In genomic region chr19:6919431-6919830, GRCm38 (mm10) we compare ENCODE assay signal across 12 mouse cellular contexts. TPM values are rescaled to one million over a fixed set of nuclear protein-coding genes. Genes with fewer than 3 reads are reported as not detected.
A peak's percentile ranks its signal among the peaks of the same experiment; 100 is the strongest.
DNase-seq lines count a peak whose midpoint lies in the region; ATAC-seq and TF ChIP-seq lines count a peak whose summit lies in the region.
"Had no signal": no experiment of that assay in that cellular context is flagged by ENCODE, and none has a peak within 500 bp of the region (broad histone marks: within the 10 kb centered on the region; RNA-seq: fewer than 3 reads in every experiment).

No protein-coding gene starts in this region.

- H3K4me1 ChIP-seq in heart, embryonic 14.5 days (ENCODE audit: control insufficient read depth in 2 of 2, insufficient read depth in 2 of 2, low read length in 2 of 2), result peaks cover 13 to 32% of the 10 kb centered on the region in 2 experiments
- H3K4me1 ChIP-seq in cortical plate, adult 2 months (ENCODE audit: control insufficient read depth, insufficient read depth, low read length), result peaks cover 6% of the 10 kb centered on the region; the same call in 1 of the 2 replicates
- H3K4me1 ChIP-seq in intestine, embryonic 15.5 days (replicated peaks), result peaks cover 19% of the 10 kb centered on the region

- H3K27me3 ChIP-seq in heart, embryonic 14.5 days (ENCODE audit: control insufficient read depth, insufficient read depth, low read length), result no peaks in the 10 kb centered on the region
- H3K27me3 ChIP-seq in intestine, embryonic 15.5 days (replicated peaks), result peaks cover 9% of the 10 kb centered on the region; the same call in 1 of the 2 replicates

- no peak overlapping the region for H3K4me3 ChIP-seq in heart, embryonic 14.5 days (ENCODE audit: control insufficient read depth in 1 of 2, insufficient read depth in 1 of 2, low read depth in 1 of 2, low read length in 2 of 2)
- H3K4me3 ChIP-seq in cortical plate, adult 2 months (ENCODE audit: insufficient read depth, low read length), result peak overlapping the region; percentile 43; the same call in 1 of the 2 replicates
- no peak overlapping the region for H3K4me3 ChIP-seq in intestine, embryonic 15.5 days (replicated peaks)
- H3K4me3 ChIP-seq: limb, embryonic 15.5 days had no signal

- no peak overlapping the region; the same call in 1 of the 2 replicates for H3K9ac ChIP-seq in heart, embryonic 14.5 days (ENCODE audit: low read length)
- H3K9ac ChIP-seq in intestine, embryonic 15.5 days, result no peak overlapping the region
- H3K9ac ChIP-seq: limb, embryonic 15.5 days had no signal

- no peak for ATAC-seq in heart, embryonic 14.5 days (ENCODE audit: insufficient number of reproducible peaks, insufficient read depth, low FRiP score, low read depth)
- no peak for ATAC-seq in intestine, embryonic 15.5 days

- TF ChIP-seq CTCF in cortical plate, adult 2 months (IDR thresholded peaks at IDR 0.05; ENCODE audit: extremely low read depth, insufficient read depth, low read length), result no peak

- TF ChIP-seq POLR2A in cortical plate, adult 2 months (IDR thresholded peaks at IDR 0.05; ENCODE audit: extremely low read depth, insufficient read depth, low read length), result no peak

- DNase-seq in heart, postnatal 25 days (ENCODE audit: low spot score), result no peak
- DNase-seq in kidney, postnatal 10 days, result peak; percentile 12
- DNase-seq in kidney, postnatal 36 days, result no peak
- no peak for DNase-seq in adrenal gland, postnatal 10 days
- DNase-seq: adrenal gland, postnatal 25 days; layer of hippocampus, postnatal 36 days had no signal

- H3K4me2 ChIP-seq in heart, embryonic 14.5 days (ENCODE audit: low read length), result peak overlapping the region; percentile 85
- H3K4me2 ChIP-seq in intestine, embryonic 15.5 days (replicated peaks), result peak overlapping the region; percentile 73

- H3K27ac ChIP-seq in heart, embryonic 14.5 days (replicated peaks in 1 of 2; ENCODE audit: control insufficient read depth in 1 of 2, insufficient read depth in 1 of 2, low read depth in 2 of 2, low read length in 2 of 2), result 0 out of 4 replicates have a peak overlapping the region, but pooled peaks of 1 of the 2 experiments have one; percentile 96
- no peak overlapping the region for H3K27ac ChIP-seq in cortical plate, adult 2 months (ENCODE audit: insufficient read depth, low read length)
- peak overlapping the region; percentile 95 for H3K27ac ChIP-seq in intestine, embryonic 15.5 days
- H3K27ac ChIP-seq: limb, embryonic 15.5 days had no signal

- intact Hi-C loops in heart, postnatal 25 days (cut with DNase I), result no loop called here

- H3K9me3 ChIP-seq in heart, embryonic 14.5 days (ENCODE audit: control insufficient read depth, low read length), result no peaks in the 10 kb centered on the region
- H3K9me3 ChIP-seq in intestine, embryonic 15.5 days, result no peaks in the 10 kb centered on the region
- H3K9me3 ChIP-seq: limb, embryonic 15.5 days had no signal

- peaks cover 34% of the 10 kb centered on the region for H3K36me3 ChIP-seq in heart, embryonic 14.5 days (ENCODE audit: control insufficient read depth, insufficient read depth, low read length)
- no peaks in the 10 kb centered on the region for H3K36me3 ChIP-seq in intestine, embryonic 15.5 days

RNA-seq across cellular contexts. Expression of gene Esrra, which starts 2.2 kb away (rescaled TPM):
- 14.4 and 18.0 TPM in 2 replicates for polyA plus RNA-seq in heart, embryonic 14.5 days (2014; fragmentation: Nextera tagmentation; extraction: Ambion mirVana)
- 100 to 1,000 TPM; 146 to 156 TPM for total RNA-seq in heart, postnatal 25 days (2021)
- polyA plus RNA-seq in cortical plate, adult 2 months (2012; rRNA removed), result 59.2 and 62.9 TPM in 2 replicates
- 32.2 and 37.6 TPM in 2 replicates for polyA plus RNA-seq in intestine, embryonic 15.5 days (2015; fragmentation: Nextera tagmentation; extraction: Ambion mirVana)
- 10 to 100 TPM; 71.0 to 97.4 TPM for total RNA-seq in adrenal gland, postnatal 10 days (2021)

RNA-seq across cellular contexts. Expression of gene Catsperz, which starts 5.7 kb away (rescaled TPM):
- 1.4 and 1.7 TPM in 2 replicates for polyA plus RNA-seq in heart, embryonic 14.5 days (2014; fragmentation: Nextera tagmentation; extraction: Ambion mirVana)
- not detected for total RNA-seq in heart, postnatal 25 days (2021)
- polyA plus RNA-seq in cortical plate, adult 2 months (2012; rRNA removed), result 31.9 and 33.9 TPM in 2 replicates
- 1.1 and 1.6 TPM in 2 replicates for polyA plus RNA-seq in intestine, embryonic 15.5 days (2015; fragmentation: Nextera tagmentation; extraction: Ambion mirVana)
- 1 to 10 TPM; 1.2 to 1.7 TPM for total RNA-seq in adrenal gland, postnatal 10 days (2021)
- total RNA-seq: adrenal gland, postnatal 25 days; gastrocnemius, adult 8-10 months had no signal
- polyA plus RNA-seq: forebrain, embryonic 11.5 days had no signal

RNA-seq across cellular contexts. Expression of gene Prdx5, which starts 9.5 kb away (rescaled TPM):
- polyA plus RNA-seq in heart, embryonic 14.5 days (2014; fragmentation: Nextera tagmentation; extraction: Ambion mirVana), result 192 and 210 TPM in 2 replicates
- total RNA-seq in heart, postnatal 25 days (2021), result 100 to 1,000 TPM; 722 to 748 TPM
- polyA plus RNA-seq in cortical plate, adult 2 months (2012; rRNA removed), result 366 and 368 TPM in 2 replicates
- 184 and 205 TPM in 2 replicates for polyA plus RNA-seq in intestine, embryonic 15.5 days (2015; fragmentation: Nextera tagmentation; extraction: Ambion mirVana)
- total RNA-seq in adrenal gland, postnatal 10 days (2021), result 100 to 1,000 TPM; 417 to 451 TPM

RNA-seq across cellular contexts. Expression of gene Trmt112, which starts 9.9 kb away (rescaled TPM):
- 81.9 and 95.0 TPM in 2 replicates for polyA plus RNA-seq in heart, embryonic 14.5 days (2014; fragmentation: Nextera tagmentation; extraction: Ambion mirVana)
- total RNA-seq in heart, postnatal 25 days (2021), result 10 to 100 TPM; 29.2 to 32.6 TPM
- 95.8 and 96.5 TPM in 2 replicates for polyA plus RNA-seq in cortical plate, adult 2 months (2012; rRNA removed)
- 124 TPM in 2 replicates for polyA plus RNA-seq in intestine, embryonic 15.5 days (2015; fragmentation: Nextera tagmentation; extraction: Ambion mirVana)
- 10 to 100 TPM; 53.9 to 70.4 TPM for total RNA-seq in adrenal gland, postnatal 10 days (2021)

RNA-seq across cellular contexts. Expression of gene Kcnk4, which starts 14.9 kb away (rescaled TPM):
- 0.27 and 0.46 TPM in 2 replicates for polyA plus RNA-seq in heart, embryonic 14.5 days (2014; fragmentation: Nextera tagmentation; extraction: Ambion mirVana)
- total RNA-seq in heart, postnatal 25 days (2021), result under 1 TPM; 0.20 to 0.36 TPM
- polyA plus RNA-seq in cortical plate, adult 2 months (2012; rRNA removed), result 57.1 and 59.0 TPM in 2 replicates
- polyA plus RNA-seq in intestine, embryonic 15.5 days (2015; fragmentation: Nextera tagmentation; extraction: Ambion mirVana), result 0.29 and 0.40 TPM in 2 replicates
- under 1 TPM; 0.30 to 0.73 TPM for total RNA-seq in adrenal gland, postnatal 10 days (2021)
- total RNA-seq: gastrocnemius, adult 8-10 months had no signal
- polyA plus RNA-seq: forebrain, embryonic 11.5 days had no signal

Comparison
In these comparisons a context has a peak if more than half of its experiments do, and no peak if none do; other contexts are left out.
1. RNA of gene Catsperz, which starts 5.7 kb away (polyA plus RNA-seq): 31.9 to 33.9 TPM in cortical plate, adult 2 months; 1.4 to 1.7 TPM in heart, embryonic 14.5 days and 1.1 to 1.6 TPM in intestine, embryonic 15.5 days; every median in the first group is over 10 times any median in the second.